Mouse (Mus musculus) forebrain, embryonic 15.5 days (tissue): Measurements from ENCODE around the gene Kdm4b. TPM values are rescaled to one million over a fixed set of nuclear protein-coding genes. Genes with fewer than 3 reads are reported as not detected.

Experiments
- ATAC-seq: fragments of 200-750 bp; cut with Nextera tagmentation; replicated peaks from 2 replicates; pipeline ENCODE4 v1.8.0; 2017; ENCODE audit warnings: mild to moderate bottlenecking, moderate TSS enrichment, moderate library complexity
- H3K27ac ChIP-seq: fragments of 300-500 bp; sonication (generic); replicated peaks from 2 replicates; pipeline ENCODE4 v1.5.1; 2015; ENCODE audit warnings: mild to moderate bottlenecking, inconsistent platforms
- H3K27me3 ChIP-seq: fragments of 300-500 bp; sonication (generic); 2 replicates; pipeline ENCODE4 v1.6.1; 2015; ENCODE audit warnings: inconsistent platforms
- H3K36me3 ChIP-seq: fragments of 300-500 bp; sonication (generic); 2 replicates; pipeline ENCODE4 v1.6.1; 2015; ENCODE audit warnings: mild to moderate bottlenecking, inconsistent platforms
- H3K4me1 ChIP-seq: fragments of 300-500 bp; sonication (generic); 2 replicates; pipeline ENCODE4 v1.6.1; 2015; ENCODE audit warnings: inconsistent platforms
- H3K4me2 ChIP-seq: fragments of 300-500 bp; sonication (generic); replicated peaks from 2 replicates; pipeline ENCODE4 v1.6.1; 2015; ENCODE audit warnings: mild to moderate bottlenecking, inconsistent platforms
- H3K4me3 ChIP-seq: fragments of 300-500 bp; sonication (generic); 2 replicates; pipeline ENCODE4 v1.5.1; 2015; ENCODE audit warnings: mild to moderate bottlenecking, inconsistent platforms
- H3K9ac ChIP-seq: fragments of 300-500 bp; sonication (generic); replicated peaks from 2 replicates; pipeline ENCODE4 v1.6.1; 2015; ENCODE audit warnings: mild to moderate bottlenecking, inconsistent platforms
- H3K9me3 ChIP-seq: fragments of 300-500 bp; sonication (generic); 2 replicates; pipeline ENCODE4 v1.6.1; 2016; ENCODE audit warnings: inconsistent platforms
- WGBS: fragments of 180-500 bp; shearing (Covaris S2); methylation state at CpG from one replicate; pipeline ENCODE4 v1.1.7; 2015; ENCODE audit warnings: mixed read lengths; 5-methylcytosine and 5-hydroxymethylcytosine counted together
- polyA plus RNA-seq: library from polyadenylated mRNA; unstranded; fragments of >200 nt; fragmentation: Nextera tagmentation; extraction: Ambion mirVana; gene quantifications from 2 replicates; pipeline ENCODE4 v1.2.1, GENCODE M21; 2015

Kdm4b gene
- polyA plus RNA-seq, 1 experiment from 2014 or later: 81.2 TPM

DNA sequence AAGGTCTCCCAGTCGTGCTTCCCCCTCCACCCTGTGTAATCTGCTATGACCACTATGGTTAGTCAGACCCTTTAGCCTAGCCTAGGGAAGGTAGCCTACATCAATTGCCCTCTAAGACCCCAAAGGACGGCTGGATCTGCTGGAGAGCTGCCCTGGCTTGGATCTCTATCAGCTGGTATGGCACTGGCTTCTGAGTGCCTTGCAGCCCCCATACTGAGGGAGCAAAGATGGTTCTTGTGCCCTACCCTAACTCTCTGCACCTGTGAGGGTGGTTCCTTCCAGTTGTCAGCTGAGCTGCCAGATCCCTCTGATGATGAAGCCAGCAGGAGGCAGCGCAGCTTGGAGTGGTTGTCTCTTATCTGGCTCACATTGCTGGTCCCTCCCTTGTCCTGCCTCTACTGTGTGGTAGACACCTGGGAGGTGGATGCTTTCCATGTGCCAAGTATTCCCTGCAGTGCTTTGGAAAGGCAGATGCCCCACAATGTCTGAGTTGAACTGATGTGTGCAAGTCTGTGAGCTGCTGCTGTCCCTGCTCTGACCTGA lies 33.4 kb downstream of the Kdm4b start:
- H3K27me3 ChIP-seq: no peaks in the 10 kb centered on the region
- no peak overlapping the region for H3K4me2 ChIP-seq
- H3K4me1 ChIP-seq: peaks cover 10% of the 10 kb centered on the region; the same call in 1 of the 2 replicates
- H3K36me3 ChIP-seq: peaks cover 51% of the 10 kb centered on the region
- ATAC-seq: no peak
- H3K27ac ChIP-seq: no peak overlapping the region
- H3K9me3 ChIP-seq: no peaks in the 10 kb centered on the region
- 90% methylated on average over 3 of the region's 3 CpGs for WGBS
- H3K9ac ChIP-seq: no peak overlapping the region
- no peak overlapping the region for H3K4me3 ChIP-seq

DNA sequence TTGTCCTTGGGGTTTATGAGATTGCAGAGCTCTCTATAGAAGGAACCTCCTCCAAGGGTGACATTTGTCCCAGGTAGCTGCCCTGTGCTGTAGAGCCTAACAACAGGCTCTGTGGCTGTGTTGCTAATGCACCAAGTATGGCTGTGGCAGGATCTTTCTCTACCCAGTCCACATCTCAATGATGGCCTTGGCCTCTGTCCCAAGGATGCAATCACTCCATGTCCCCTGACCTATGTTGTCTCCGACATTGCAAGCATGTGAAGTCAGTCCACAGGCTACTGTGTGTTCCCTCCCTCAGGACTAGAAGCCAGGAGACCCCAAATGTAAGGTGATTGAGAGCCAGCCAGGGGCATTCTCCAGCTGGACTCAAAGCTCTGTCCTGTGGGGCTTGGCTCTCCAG lies 34.0 kb downstream of the Kdm4b start:
- ATAC-seq: no peak
- H3K36me3 ChIP-seq: peaks cover 45% of the 10 kb centered on the region
- no peaks in the 10 kb centered on the region for H3K9me3 ChIP-seq

DNA sequence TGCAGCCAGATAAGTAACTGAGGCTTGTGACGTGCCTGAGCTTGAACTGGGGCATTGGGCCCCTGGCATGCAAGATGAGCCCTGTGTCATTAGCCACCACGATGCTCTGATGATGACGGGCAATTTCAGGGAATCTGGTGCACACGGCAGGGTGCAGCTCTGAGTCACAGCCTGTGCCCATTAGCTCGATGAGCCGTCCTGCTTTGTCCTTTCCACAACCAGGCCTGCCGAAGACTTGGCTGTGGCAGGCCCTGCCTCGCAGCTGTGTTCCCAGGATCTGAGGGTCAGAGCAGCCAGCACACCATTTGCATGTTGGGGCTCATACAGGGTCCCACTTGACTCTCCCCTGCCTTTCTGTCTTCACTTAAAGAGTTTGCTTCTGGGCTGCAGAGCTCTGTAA lies 34.6 kb downstream of the Kdm4b start:
- WGBS: 54% methylated on average over 8 of the region's 8 CpGs
- H3K9me3 ChIP-seq: no peaks in the 10 kb centered on the region
- 0 out of 2 replicates have a peak, but pooled peaks have one; percentile 5 for ATAC-seq

More for the DNA sequence above, 34.0 kb downstream of the Kdm4b start:
- Histone ChIP-seq H3K27ac (peak overlapping the region; percentile 51), H3K4me2 (no peak overlapping the region), H3K27me3 (no peaks in the 10 kb centered on the region), H3K4me3 (no peak overlapping the region), H3K9ac (no peak overlapping the region), H3K4me1 (peaks cover 10% of the 10 kb centered on the region; the same call in 1 of the 2 replicates)
- 93% methylated on average over 1 of the region's 1 CpGs for WGBS

DNA sequence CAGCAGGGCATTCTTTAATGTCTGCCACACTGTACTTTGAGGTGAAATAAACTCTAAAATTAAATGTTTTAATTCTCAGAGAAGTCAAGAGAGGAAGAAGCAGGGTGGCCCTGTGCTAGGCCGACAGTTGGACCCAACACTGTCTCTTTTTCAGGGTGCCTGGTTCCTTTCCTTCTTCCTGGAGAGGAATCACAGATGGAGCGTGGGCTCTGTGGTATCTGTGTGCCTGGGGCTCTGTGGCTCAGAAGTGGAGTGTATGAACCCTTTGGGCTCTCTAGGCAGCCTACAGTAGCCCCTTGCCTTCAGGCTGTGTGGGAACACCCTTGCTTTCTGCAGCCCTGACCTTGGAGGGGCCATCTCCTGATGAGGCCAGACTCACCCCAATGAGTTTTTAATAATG lies 35.7 kb downstream of the Kdm4b start:
- Histone ChIP-seq H3K4me2 (no peak overlapping the region), H3K9ac (no peak overlapping the region), H3K27ac (no peak overlapping the region), H3K4me1 (peaks cover 23% of the 10 kb centered on the region), H3K9me3 (no peaks in the 10 kb centered on the region), H3K27me3 (no peaks in the 10 kb centered on the region), H3K4me3 (no peak overlapping the region), H3K36me3 (peaks cover 28% of the 10 kb centered on the region; the same call in 1 of the 2 replicates)
- WGBS: 94% methylated on average over 2 of the region's 2 CpGs
- no peak for ATAC-seq

More for the DNA sequence above, 34.6 kb downstream of the Kdm4b start:
- Histone ChIP-seq H3K36me3 (peaks cover 39% of the 10 kb centered on the region), H3K27ac (peak overlapping the region; percentile 51), H3K4me1 (peaks cover 13% of the 10 kb centered on the region), H3K27me3 (no peaks in the 10 kb centered on the region), H3K9ac (no peak overlapping the region), H3K4me2 (no peak overlapping the region), H3K4me3 (no peak overlapping the region)

DNA sequence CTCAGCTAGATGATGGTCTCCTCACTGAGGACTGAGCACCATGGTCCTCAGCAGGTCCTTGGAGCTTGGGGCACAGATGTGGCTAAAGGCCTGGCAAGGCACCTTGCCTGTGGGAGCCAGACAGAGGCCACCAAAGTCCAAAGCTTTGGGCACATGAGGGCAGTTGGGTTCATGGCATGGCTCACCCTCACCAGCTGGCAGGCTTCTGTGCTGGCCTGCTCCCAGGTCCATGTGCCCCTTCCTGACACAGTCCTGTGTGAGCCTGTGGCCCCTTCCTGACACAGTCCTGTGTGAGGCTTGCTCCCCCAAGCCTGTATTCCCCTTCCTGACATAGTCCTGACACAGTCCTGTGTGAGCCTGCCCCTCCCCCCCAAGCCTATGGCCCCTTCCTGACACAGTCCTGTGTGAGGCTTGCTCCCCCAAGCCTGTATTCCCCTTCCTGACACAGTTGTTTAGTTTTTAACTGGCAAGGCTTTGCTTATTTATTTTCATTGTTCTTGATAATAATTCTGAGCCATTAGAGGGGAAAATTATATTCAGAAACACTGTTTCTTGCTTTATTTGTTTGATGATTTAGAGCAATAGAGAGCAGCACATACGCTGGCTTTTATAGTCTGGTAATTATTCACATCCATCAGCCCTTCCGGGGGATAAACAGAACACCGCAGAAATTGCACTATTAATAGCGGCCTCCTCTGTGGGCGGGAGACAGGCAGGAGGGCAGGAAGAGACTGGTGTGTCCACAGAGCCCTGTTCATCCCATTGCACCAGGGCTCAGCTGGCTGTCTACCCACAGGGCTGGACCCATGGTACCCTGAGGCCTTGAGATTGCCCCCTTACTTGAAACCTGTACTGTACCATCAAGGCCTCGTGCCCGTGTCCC lies 40.2 kb downstream of the Kdm4b start:
- Histone ChIP-seq H3K9me3 (no peaks in the 10 kb centered on the region), H3K27ac (peak overlapping the region; percentile 65), H3K27me3 (no peaks in the 10 kb centered on the region), H3K9ac (no peak overlapping the region), H3K4me1 (peaks cover 26% of the 10 kb centered on the region), H3K4me3 (no peak overlapping the region), H3K36me3 (peaks cover 21% of the 10 kb centered on the region; the same call in 1 of the 2 replicates), H3K4me2 (no peak overlapping the region)
- WGBS: 56% methylated on average over 7 of the region's 7 CpGs
- ATAC-seq: no peak

DNA sequence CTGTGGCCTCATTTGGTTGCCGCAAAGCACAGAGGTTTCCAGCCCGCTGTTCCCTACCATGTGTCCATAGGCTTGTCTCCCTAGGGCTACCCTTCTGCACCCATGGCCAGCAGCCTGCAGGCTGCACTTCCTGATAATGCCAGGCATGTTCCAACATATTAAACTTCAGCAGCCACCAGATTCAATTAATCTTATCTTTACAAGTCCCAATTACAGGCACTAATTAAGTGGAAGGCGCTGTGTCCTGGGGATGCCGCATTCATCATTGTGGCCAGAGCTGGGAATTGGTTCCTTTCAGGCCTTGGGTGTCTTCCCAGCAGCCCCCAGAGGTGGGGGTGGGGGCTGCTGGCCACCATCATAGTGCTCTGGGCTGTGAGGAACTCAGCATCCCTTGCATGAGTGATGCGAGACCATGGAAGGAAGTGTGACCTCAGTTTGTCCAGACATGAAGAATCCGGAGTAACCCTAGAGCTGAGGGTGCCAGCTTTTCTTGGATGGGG lies 42.5 kb downstream of the Kdm4b start:
- Histone ChIP-seq H3K9ac (no peak overlapping the region), H3K27me3 (no peaks in the 10 kb centered on the region), H3K27ac (peak overlapping the region; percentile 44), H3K4me2 (no peak overlapping the region), H3K4me3 (no peak overlapping the region), H3K36me3 (peaks cover 24% of the 10 kb centered on the region; the same call in 1 of the 2 replicates), H3K4me1 (peaks cover 39% of the 10 kb centered on the region), H3K9me3 (no peaks in the 10 kb centered on the region)
- ATAC-seq: peak; percentile 21; the same call in 1 of the 2 replicates
- WGBS: 69% methylated on average over 6 of the region's 6 CpGs

DNA sequence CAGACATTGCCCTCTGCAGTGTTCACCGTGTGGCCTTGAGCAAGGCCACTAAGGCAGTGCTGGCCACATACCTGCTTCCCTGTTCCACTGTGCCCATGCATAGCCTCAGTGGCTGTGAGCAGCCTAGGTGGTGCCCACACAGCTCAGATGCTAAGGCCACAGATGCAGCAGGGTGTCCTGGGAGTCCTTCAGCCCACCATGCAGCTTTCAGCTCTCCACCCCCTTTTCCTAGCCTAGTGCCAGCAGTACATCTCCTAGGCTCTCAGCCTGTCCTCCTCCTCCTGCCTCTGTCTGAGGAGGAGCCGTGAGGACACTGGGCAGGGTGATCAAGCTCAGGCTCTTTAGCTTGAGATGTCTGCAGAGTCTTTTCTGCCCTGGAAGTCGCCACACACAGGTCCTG lies 44.2 kb downstream of the Kdm4b start:
- Histone ChIP-seq H3K27ac (0 out of 2 replicates have a peak overlapping the region, but pooled peaks have one; percentile 4), H3K4me2 (no peak overlapping the region), H3K27me3 (no peaks in the 10 kb centered on the region), H3K4me1 (peaks cover 57% of the 10 kb centered on the region), H3K36me3 (peaks cover 26% of the 10 kb centered on the region), H3K4me3 (no peak overlapping the region), H3K9ac (no peak overlapping the region), H3K9me3 (no peaks in the 10 kb centered on the region)
- ATAC-seq: no peak
- WGBS: 90% methylated on average over 3 of the region's 3 CpGs

DNA sequence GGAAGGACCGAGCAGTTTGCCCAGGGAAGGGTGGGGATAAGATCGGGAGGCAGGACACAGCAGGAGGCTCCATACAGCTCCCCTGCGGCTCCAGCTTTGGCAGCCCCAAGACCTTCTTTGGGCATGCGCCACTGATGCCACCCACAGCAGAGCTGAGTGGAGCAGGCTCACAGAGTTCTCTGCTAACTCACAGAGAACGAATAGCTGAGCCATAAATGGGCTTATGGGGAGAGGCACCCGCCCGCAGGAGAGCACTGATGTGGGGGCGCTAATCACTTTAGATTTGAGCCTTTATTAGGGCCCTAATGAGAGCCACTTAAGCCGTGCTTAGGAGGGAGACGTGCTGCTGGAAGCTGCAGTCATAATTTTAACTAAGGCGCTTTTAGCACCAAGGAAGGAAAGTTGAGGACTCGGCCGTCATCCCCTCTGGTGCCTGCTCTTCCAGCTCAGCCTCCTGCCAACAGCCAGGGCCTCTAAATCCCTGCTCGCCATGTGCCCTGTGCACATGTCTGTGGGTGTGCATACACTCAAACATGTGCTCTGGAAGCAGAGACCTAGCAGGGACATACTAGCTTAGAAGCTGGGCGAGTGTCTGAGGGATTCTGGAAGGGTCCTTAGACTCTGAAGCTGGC lies 45.3 kb downstream of the Kdm4b start:
- Histone ChIP-seq H3K4me2 (no peak overlapping the region), H3K27ac (peak overlapping the region; percentile 47), H3K9me3 (no peaks in the 10 kb centered on the region), H3K27me3 (no peaks in the 10 kb centered on the region), H3K4me3 (no peak overlapping the region), H3K4me1 (peaks cover 46% of the 10 kb centered on the region), H3K36me3 (peaks cover 26% of the 10 kb centered on the region), H3K9ac (no peak overlapping the region)
- ATAC-seq: no peak; the same call in 1 of the 2 replicates
- 48% methylated on average over 15 of the region's 15 CpGs for WGBS

DNA sequence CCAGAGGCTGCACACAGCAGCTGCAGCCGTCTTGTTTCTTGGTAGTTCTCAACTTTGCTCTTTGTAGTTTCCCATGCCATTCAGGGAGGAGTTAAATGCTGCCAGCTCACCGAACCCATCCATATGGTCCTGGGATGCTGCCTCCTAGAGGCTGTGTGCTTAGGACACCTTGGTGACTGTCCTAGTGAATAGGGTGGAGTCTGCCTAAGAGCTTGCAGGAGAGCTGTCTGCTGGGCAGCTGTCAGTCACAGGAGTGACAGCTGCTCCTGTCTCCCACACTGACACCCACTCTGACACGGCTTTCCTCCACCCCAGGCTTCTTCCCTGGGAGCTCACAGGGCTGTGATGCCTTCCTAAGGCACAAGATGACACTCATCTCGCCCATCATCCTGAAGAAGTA lies 46.2 kb downstream of the Kdm4b start:
- 74% methylated on average over 4 of the region's 4 CpGs for WGBS
- no peak overlapping the region for H3K9ac ChIP-seq
- no peaks in the 10 kb centered on the region for H3K9me3 ChIP-seq
- H3K27me3 ChIP-seq: no peaks in the 10 kb centered on the region
- no peak overlapping the region for H3K4me3 ChIP-seq
- no peak overlapping the region for H3K27ac ChIP-seq
- ATAC-seq: no peak
- H3K4me2 ChIP-seq: no peak overlapping the region
- peaks cover 42% of the 10 kb centered on the region for H3K4me1 ChIP-seq
- peaks cover 36% of the 10 kb centered on the region for H3K36me3 ChIP-seq

DNA sequence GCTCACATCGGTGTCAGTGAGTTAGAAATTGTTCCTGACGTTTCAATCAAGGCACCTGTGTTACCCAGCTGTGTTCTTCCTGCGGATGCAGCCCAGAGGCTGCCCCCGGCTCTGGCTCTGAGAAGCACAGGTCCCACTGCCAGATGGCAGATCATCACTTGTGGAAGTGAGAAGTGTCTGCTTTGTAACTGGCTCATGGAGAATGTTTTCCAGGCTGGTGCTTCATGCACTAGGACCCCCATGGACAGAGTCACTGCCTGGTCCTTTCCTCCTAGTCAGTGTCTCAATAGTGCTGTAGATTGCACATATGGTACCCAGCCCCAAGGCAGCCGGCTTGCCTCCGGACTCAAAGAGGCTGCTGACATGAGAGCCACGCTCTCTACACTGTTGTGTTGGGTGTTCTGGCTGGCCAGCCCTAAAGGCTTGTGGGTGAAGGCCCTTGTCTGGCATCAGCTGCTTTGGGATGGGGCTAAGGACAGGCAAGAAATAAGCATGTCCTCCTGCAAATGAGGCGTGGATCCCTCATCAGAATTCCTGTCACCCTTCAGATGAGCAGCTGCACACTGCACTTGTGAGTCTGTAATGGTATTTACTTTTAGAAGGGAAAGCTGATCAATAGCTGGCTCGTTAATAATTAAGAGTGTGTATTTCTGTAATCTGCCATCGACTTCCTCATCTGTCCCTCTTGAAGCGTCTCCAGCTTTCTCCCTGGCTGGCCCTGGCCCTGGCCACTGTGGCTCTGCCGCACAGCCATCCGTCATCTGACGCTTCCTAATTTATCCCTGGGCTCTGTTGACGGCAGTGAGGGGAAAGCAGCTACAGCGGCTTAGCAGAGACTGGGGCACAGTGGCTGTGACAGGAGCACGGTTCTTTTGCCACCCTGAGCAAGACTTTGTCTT lies 47.5 kb downstream of the Kdm4b start:
- Histone ChIP-seq H3K9ac (no peak overlapping the region), H3K36me3 (peaks cover 44% of the 10 kb centered on the region), H3K9me3 (no peaks in the 10 kb centered on the region), H3K4me1 (peaks cover 35% of the 10 kb centered on the region), H3K4me3 (no peak overlapping the region), H3K27me3 (no peaks in the 10 kb centered on the region), H3K27ac (peak overlapping the region; percentile 55), H3K4me2 (no peak overlapping the region)
- peak; percentile 24; the same call in 1 of the 2 replicates for ATAC-seq
- 59% methylated on average over 17 of the region's 17 CpGs for WGBS

DNA sequence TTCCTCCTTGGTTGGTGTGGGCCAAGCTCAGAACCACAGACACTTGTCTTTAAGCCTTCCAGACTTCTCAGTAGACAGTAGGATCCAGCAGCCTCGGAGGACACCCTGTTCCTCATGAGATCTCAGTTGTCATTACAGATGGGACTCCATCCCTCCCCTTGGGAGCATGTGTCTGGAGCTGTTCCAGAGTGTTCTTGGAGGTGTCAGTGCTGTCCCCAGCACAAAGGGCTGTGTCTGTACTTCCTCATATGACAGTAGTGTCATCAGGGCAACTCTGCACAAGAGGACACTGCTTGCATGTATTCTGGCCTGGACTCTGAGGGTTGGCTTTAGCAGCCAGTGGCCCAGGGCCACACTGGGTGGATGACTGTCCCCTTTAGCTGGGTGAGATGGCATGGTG lies 49.0 kb downstream of the Kdm4b start:
- H3K9me3 ChIP-seq: no peaks in the 10 kb centered on the region
- peaks cover 45% of the 10 kb centered on the region for H3K36me3 ChIP-seq
- WGBS: 67% methylated on average over 1 of the region's 1 CpGs
- peaks cover 38% of the 10 kb centered on the region for H3K4me1 ChIP-seq
- ATAC-seq: no peak
- H3K4me2 ChIP-seq: no peak overlapping the region
- H3K27ac ChIP-seq: peak overlapping the region; percentile 55; the same call in 1 of the 2 replicates
- H3K4me3 ChIP-seq: no peak overlapping the region
- no peaks in the 10 kb centered on the region for H3K27me3 ChIP-seq
- no peak overlapping the region for H3K9ac ChIP-seq
